Mouse (Mus musculus): ENCODE data around the gene Gm45015.

- no peak for TF ChIP-seq GATA1 (IDR thresholded peaks at IDR 0.05; ENCODE audit: low read length)
- TF ChIP-seq TAL1 (IDR thresholded peaks at IDR 0.05; ENCODE audit: low read length), result no peak
Observed at GRCm38 (mm10) chrX:73342068-73342467, 5.4 kb upstream of the Gm45015 start.

Measured in erythroblast, embryonic 14.5 days (primary cell).